Comparison of ENCODE assay signal across 19 mouse cellular contexts in genomic region chr12:109462594-109462993, GRCm38 (mm10). TPM values are rescaled to one million over a fixed set of nuclear protein-coding genes. Genes with fewer than 3 reads are reported as not detected.
"Had no signal": no experiment of that assay in that cellular context is flagged by ENCODE, and none has a peak within 500 bp of the region (broad histone marks: within the 10 kb centered on the region; RNA-seq: fewer than 3 reads in every experiment).

No protein-coding gene starts in this region.

- ATAC-seq: liver, postnatal 0 days; lung, postnatal 0 days; midbrain, embryonic 13.5 days; midbrain, embryonic 15.5 days had no signal

- H3K9ac ChIP-seq: liver, embryonic 15.5 days; liver, postnatal 0 days; lung, embryonic 15.5 days; midbrain, embryonic 13.5 days; midbrain, embryonic 15.5 days; neural tube, embryonic 12.5 days; stomach, embryonic 15.5 days had no signal

- H3K36me3 ChIP-seq: liver, embryonic 15.5 days; midbrain, embryonic 13.5 days; midbrain, embryonic 15.5 days; neural tube, embryonic 12.5 days; stomach, embryonic 15.5 days had no signal

- H3K4me3 ChIP-seq: liver, embryonic 15.5 days; lung, embryonic 15.5 days; megakaryocyte, embryonic 14.5 days; midbrain, embryonic 13.5 days; midbrain, embryonic 15.5 days; neural tube, embryonic 12.5 days; stomach, embryonic 15.5 days had no signal

- H3K9me3 ChIP-seq: liver, embryonic 15.5 days; lung, embryonic 15.5 days; megakaryocyte, embryonic 14.5 days; midbrain, embryonic 13.5 days; midbrain, embryonic 15.5 days; neural tube, embryonic 12.5 days; stomach, embryonic 15.5 days had no signal

- H3K27ac ChIP-seq: liver, embryonic 15.5 days; lung, embryonic 15.5 days; macrophage; midbrain, embryonic 13.5 days; midbrain, embryonic 15.5 days; neural tube, embryonic 12.5 days; stomach, embryonic 15.5 days; stomach, postnatal 0 days had no signal

- H3K4me2 ChIP-seq: liver, embryonic 15.5 days; lung, embryonic 15.5 days; midbrain, embryonic 11.5 days; midbrain, embryonic 13.5 days; midbrain, embryonic 15.5 days; neural tube, embryonic 12.5 days; stomach, embryonic 15.5 days had no signal

- DNase-seq: liver, postnatal 0 days; lung, adult 2 months; lung, postnatal 14 days; lung, postnatal 36 days; right cerebral cortex, postnatal 14 days; thymus, adult 2 months; thymus, postnatal 25 days; thymus, postnatal 4 days had no signal

RNA-seq across cellular contexts. Expression of gene Dlk1, which starts 10.0 kb away (rescaled TPM):
- polyA plus RNA-seq: macrophage had no signal
